Mouse (Mus musculus): ENCODE data around the gene Plcl2. TPM values are rescaled to one million over a fixed set of nuclear protein-coding genes. Genes with fewer than 3 reads are reported as not detected.
"Not testable (repeated sequence)": the region's sequence is repeated elsewhere in the genome, so short reads cannot be mapped to it uniquely, and the experiment has no call there.

The Plcl2 gene
- polyA plus RNA-seq, 1 experiment = 4.3 TPM

DNA sequence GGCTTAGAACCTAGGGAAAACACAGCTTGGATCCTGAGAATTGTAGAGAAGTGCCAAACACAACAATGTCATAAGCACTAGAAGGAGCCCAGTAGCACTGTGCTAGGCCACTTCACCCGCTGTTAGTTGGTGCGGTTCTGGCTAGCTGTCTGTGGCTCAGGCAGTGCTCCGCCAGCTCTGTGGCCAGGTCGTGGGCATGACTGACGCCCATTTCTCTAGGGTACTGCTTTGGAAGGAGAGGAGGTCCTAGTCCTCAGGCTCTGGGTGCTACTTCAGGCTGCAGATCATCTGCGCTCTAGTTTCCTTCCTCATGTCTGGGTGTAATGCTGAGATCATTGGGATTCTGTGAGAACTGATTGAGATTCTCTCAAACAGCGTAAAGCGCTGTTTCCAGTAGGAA is 20.9 kb downstream of the Plcl2 start:
- H3K36me3 ChIP-seq (ENCODE audit: control insufficient read depth, insufficient read depth) = no peaks in the 10 kb centered on the region
- H3K27me3 ChIP-seq (ENCODE audit: control insufficient read depth, insufficient read depth, insufficient read length) = no peaks in the 10 kb centered on the region
- no peak for TF ChIP-seq USF1 (IDR thresholded peaks at IDR 0.05; ENCODE audit: low read depth)
- TF ChIP-seq MAX (IDR thresholded peaks at IDR 0.05) = no peak
- no peak for TF ChIP-seq MYOD1 (IDR thresholded peaks at IDR 0.05; ENCODE audit: control insufficient read depth, insufficient read length, low read depth)
- TF ChIP-seq CTCF (IDR thresholded peaks at IDR 0.05; ENCODE audit: control insufficient read depth, insufficient read depth, insufficient read length) = no peak
- TF ChIP-seq MYOG (IDR thresholded peaks at IDR 0.05; ENCODE audit: control insufficient read depth, extremely low read depth, insufficient read length) = no peak
- no peak for TF ChIP-seq FOSL1 (IDR thresholded peaks at IDR 0.05; ENCODE audit: insufficient read depth, low read length, poor library complexity, severe bottlenecking)
- TF ChIP-seq CEBPB (IDR thresholded peaks at IDR 0.05; ENCODE audit: low read depth) = no peak
- no peak overlapping the region for H3ac ChIP-seq (ENCODE audit: control insufficient read depth, insufficient read length, low read depth)
- H3K79me3 ChIP-seq (ENCODE audit: low read depth) = no peaks in the 10 kb centered on the region
- no peaks in the 10 kb centered on the region for H3K79me2 ChIP-seq (ENCODE audit: control insufficient read depth, insufficient read depth)
- no peak overlapping the region for H3K4me3 ChIP-seq (ENCODE audit: insufficient read depth, poor library complexity, severe bottlenecking)

DNA sequence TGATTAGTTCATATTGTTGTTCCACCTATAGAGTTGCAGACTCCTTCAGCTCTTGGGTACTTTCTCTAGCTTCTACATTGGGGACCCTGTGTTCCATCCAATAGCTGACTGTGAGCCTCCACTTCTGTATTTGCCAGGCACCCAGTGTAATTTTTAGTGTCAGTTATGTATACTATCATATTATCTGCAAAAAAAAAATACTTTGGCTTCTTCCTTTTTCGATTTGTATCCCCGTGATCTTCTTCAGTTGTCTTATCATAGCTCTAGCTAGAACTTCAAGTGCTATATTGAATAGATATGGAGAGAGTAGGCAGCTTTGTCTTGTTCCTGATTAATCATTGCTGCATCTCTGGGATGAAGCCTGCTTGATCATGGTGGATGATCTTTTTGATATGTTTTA is 25.7 kb downstream of the Plcl2 start:
- not testable (repeated sequence) for H3K36me3 ChIP-seq (ENCODE audit: control insufficient read depth, insufficient read depth); H3K27me3 ChIP-seq (ENCODE audit: control insufficient read depth, insufficient read depth, insufficient read length); H3K79me2 ChIP-seq (ENCODE audit: control insufficient read depth, insufficient read depth); H3K4me3 ChIP-seq (ENCODE audit: insufficient read depth, poor library complexity, severe bottlenecking); H3ac ChIP-seq (ENCODE audit: control insufficient read depth, insufficient read length, low read depth); H3K79me3 ChIP-seq (ENCODE audit: low read depth)

DNA sequence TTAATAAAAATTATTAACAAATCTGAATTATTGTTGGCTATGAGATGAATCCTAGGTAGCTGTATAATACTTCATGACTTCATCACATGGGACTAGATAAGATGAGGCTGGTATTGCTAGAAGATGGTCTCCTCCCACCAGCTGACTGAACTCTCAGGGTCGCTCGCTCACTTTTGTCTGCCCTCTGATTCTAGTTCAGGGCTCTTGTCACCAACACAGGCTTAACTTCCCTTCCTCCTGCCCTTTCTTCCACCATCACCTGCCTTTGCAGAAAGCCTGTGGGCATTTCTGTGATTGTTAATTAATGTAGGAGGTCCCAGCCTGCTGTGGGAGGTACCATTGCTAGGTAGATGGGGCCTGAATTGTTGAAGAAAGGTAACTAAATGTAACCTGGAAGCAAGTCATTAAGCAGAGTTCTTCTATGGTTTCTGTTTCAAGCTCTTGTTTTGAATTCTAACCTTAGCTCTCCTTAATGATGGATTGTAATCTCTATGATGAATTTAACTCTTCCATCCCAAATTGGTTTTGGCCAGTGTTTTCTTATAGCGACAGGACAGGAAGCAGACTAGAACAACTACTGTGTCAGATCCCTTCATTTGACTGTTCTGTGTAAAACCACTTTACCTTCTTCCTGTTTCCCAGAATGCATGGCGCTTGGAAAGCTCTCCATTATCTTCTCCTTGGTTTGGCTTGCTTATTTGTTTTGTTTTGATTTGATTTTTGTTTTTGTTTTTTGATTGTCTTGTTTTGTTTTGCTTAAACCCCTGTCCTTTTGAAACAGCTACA is 27.4 kb downstream of the Plcl2 start:
- TF ChIP-seq CTCF (IDR thresholded peaks at IDR 0.05; ENCODE audit: control insufficient read depth, insufficient read depth, insufficient read length) = no peak
- TF ChIP-seq MAX (IDR thresholded peaks at IDR 0.05) = no peak
- TF ChIP-seq USF1 (IDR thresholded peaks at IDR 0.05; ENCODE audit: low read depth) = no peak
- TF ChIP-seq MYOD1 (IDR thresholded peaks at IDR 0.05; ENCODE audit: control insufficient read depth, insufficient read length, low read depth) = no peak
- no peak for TF ChIP-seq FOSL1 (IDR thresholded peaks at IDR 0.05; ENCODE audit: insufficient read depth, low read length, poor library complexity, severe bottlenecking)
- no peak for TF ChIP-seq MYOG (IDR thresholded peaks at IDR 0.05; ENCODE audit: control insufficient read depth, extremely low read depth, insufficient read length)
- Histone ChIP-seq H3ac (ENCODE audit: control insufficient read depth, insufficient read length, low read depth) (no peak overlapping the region), H3K79me3 (ENCODE audit: low read depth) (no peaks in the 10 kb centered on the region), H3K27me3 (ENCODE audit: control insufficient read depth, insufficient read depth, insufficient read length) (no peaks in the 10 kb centered on the region), H3K36me3 (ENCODE audit: control insufficient read depth, insufficient read depth) (no peaks in the 10 kb centered on the region), H3K4me3 (ENCODE audit: insufficient read depth, poor library complexity, severe bottlenecking) (no peak overlapping the region), H3K79me2 (ENCODE audit: control insufficient read depth, insufficient read depth) (no peaks in the 10 kb centered on the region)

DNA sequence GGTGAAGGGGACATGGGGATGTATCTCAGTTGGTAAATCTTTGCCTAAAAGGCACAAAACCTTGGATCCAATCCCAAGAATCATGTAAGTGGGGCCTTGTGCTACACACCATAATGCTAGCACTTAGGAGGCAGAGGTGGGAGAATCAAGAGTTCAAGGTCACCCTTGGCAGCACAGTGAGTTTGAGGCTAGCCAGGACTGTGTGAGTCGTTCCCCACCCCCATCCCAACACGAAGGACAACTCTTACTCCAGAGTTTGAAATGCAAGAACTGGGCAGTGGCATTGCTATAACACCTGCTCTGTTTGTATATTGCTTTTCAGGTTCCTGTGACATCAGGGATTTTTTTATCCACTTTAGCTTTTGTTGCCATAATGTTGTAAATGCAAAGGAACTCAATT is 28.6 kb downstream of the Plcl2 start:
- no peaks in the 10 kb centered on the region for H3K36me3 ChIP-seq (ENCODE audit: control insufficient read depth, insufficient read depth)
- no peaks in the 10 kb centered on the region for H3K27me3 ChIP-seq (ENCODE audit: control insufficient read depth, insufficient read depth, insufficient read length)
- TF ChIP-seq CEBPB (IDR thresholded peaks at IDR 0.05; ENCODE audit: low read depth) = no peak
- no peak for TF ChIP-seq FOSL1 (IDR thresholded peaks at IDR 0.05; ENCODE audit: insufficient read depth, low read length, poor library complexity, severe bottlenecking)
- no peak for TF ChIP-seq CTCF (IDR thresholded peaks at IDR 0.05; ENCODE audit: control insufficient read depth, insufficient read depth, insufficient read length)
- no peak for TF ChIP-seq MAX (IDR thresholded peaks at IDR 0.05)
- TF ChIP-seq USF1 (IDR thresholded peaks at IDR 0.05; ENCODE audit: low read depth) = no peak
- no peak for TF ChIP-seq MYOG (IDR thresholded peaks at IDR 0.05; ENCODE audit: control insufficient read depth, extremely low read depth, insufficient read length)
- TF ChIP-seq MYOD1 (IDR thresholded peaks at IDR 0.05; ENCODE audit: control insufficient read depth, insufficient read length, low read depth) = no peak
- no peaks in the 10 kb centered on the region for H3K79me3 ChIP-seq (ENCODE audit: low read depth)
- H3ac ChIP-seq (ENCODE audit: control insufficient read depth, insufficient read length, low read depth) = no peak overlapping the region
- H3K4me3 ChIP-seq (ENCODE audit: insufficient read depth, poor library complexity, severe bottlenecking) = no peak overlapping the region
- H3K79me2 ChIP-seq (ENCODE audit: control insufficient read depth, insufficient read depth) = no peaks in the 10 kb centered on the region

DNA sequence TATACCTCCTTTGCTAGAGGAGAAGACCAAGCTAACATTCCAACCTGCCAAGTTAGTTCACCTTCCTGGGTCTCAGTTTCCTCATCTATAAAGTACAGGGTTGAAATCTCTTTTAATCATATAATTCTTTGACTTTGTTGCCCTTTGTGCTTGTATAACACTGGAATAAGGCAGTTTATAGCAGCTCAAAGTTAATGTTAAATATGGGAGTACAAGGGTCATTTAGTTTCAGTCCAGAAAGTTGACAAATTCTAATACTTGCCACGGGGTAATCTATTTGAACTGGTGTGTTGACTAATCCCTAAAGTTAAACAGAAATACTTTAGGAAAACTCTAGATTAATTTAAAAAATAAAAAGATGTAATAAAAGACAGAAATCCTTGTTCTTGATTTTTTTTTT is 35.7 kb downstream of the Plcl2 start:
- Histone ChIP-seq H3ac (ENCODE audit: control insufficient read depth, insufficient read length, low read depth) (no peak overlapping the region), H3K36me3 (ENCODE audit: control insufficient read depth, insufficient read depth) (no peaks in the 10 kb centered on the region), H3K79me3 (ENCODE audit: low read depth) (peaks cover 1% of the 10 kb centered on the region), H3K4me3 (ENCODE audit: insufficient read depth, poor library complexity, severe bottlenecking) (no peak overlapping the region), H3K79me2 (ENCODE audit: control insufficient read depth, insufficient read depth) (no peaks in the 10 kb centered on the region), H3K27me3 (ENCODE audit: control insufficient read depth, insufficient read depth, insufficient read length) (no peaks in the 10 kb centered on the region)
- no peak for TF ChIP-seq USF1 (IDR thresholded peaks at IDR 0.05; ENCODE audit: low read depth)
- TF ChIP-seq CEBPB (IDR thresholded peaks at IDR 0.05; ENCODE audit: low read depth) = no peak
- TF ChIP-seq MYOG (IDR thresholded peaks at IDR 0.05; ENCODE audit: control insufficient read depth, extremely low read depth, insufficient read length) = no peak
- TF ChIP-seq FOSL1 (IDR thresholded peaks at IDR 0.05; ENCODE audit: insufficient read depth, low read length, poor library complexity, severe bottlenecking) = no peak
- no peak for TF ChIP-seq MYOD1 (IDR thresholded peaks at IDR 0.05; ENCODE audit: control insufficient read depth, insufficient read length, low read depth)
- no peak for TF ChIP-seq MAX (IDR thresholded peaks at IDR 0.05)
- no peak for TF ChIP-seq CTCF (IDR thresholded peaks at IDR 0.05; ENCODE audit: control insufficient read depth, insufficient read depth, insufficient read length)

DNA sequence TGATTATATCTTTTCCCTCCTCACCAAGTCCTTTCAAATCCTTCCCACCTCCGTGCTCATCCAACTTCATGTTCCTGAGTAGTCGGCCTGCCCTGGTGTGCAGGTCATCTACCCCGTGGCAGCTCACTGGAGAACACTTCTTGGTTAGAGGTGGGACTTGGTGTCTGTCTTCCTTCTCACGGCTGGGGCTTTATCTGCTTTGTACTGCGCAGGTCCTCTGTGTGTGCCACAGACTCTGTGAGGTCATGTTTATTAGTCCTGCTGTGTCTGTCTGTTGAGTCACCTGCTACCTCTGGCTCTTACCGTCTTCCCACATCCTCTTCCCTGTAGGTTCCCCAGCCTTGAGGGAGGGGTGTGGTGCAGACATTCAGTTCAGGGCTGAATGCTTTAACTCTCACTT is 36.1 kb downstream of the Plcl2 start:
- Histone ChIP-seq H3K79me2 (ENCODE audit: control insufficient read depth, insufficient read depth) (no peaks in the 10 kb centered on the region), H3ac (ENCODE audit: control insufficient read depth, insufficient read length, low read depth) (no peak overlapping the region), H3K27me3 (ENCODE audit: control insufficient read depth, insufficient read depth, insufficient read length) (no peaks in the 10 kb centered on the region), H3K4me3 (ENCODE audit: insufficient read depth, poor library complexity, severe bottlenecking) (no peak overlapping the region), H3K79me3 (ENCODE audit: low read depth) (peaks cover 1% of the 10 kb centered on the region), H3K36me3 (ENCODE audit: control insufficient read depth, insufficient read depth) (no peaks in the 10 kb centered on the region)
- no peak for TF ChIP-seq MYOD1 (IDR thresholded peaks at IDR 0.05; ENCODE audit: control insufficient read depth, insufficient read length, low read depth)
- no peak for TF ChIP-seq MYOG (IDR thresholded peaks at IDR 0.05; ENCODE audit: control insufficient read depth, extremely low read depth, insufficient read length)
- no peak for TF ChIP-seq MAX (IDR thresholded peaks at IDR 0.05)
- no peak for TF ChIP-seq CEBPB (IDR thresholded peaks at IDR 0.05; ENCODE audit: low read depth)
- TF ChIP-seq USF1 (IDR thresholded peaks at IDR 0.05; ENCODE audit: low read depth) = no peak
- TF ChIP-seq FOSL1 (IDR thresholded peaks at IDR 0.05; ENCODE audit: insufficient read depth, low read length, poor library complexity, severe bottlenecking) = no peak
- TF ChIP-seq CTCF (IDR thresholded peaks at IDR 0.05; ENCODE audit: control insufficient read depth, insufficient read depth, insufficient read length) = no peak

Data from C2C12 (cell line).